Mouse (Mus musculus) R1 (cell line): ENCODE results near the gene Cdk6.
A peak's percentile ranks its signal among the peaks of the same experiment; 100 is the strongest.
"Not testable (repeated sequence)": the region's sequence is repeated elsewhere in the genome, so short reads cannot be mapped to it uniquely, and the experiment has no call there.

Experiments
- DNase-seq: peaks from one replicate; pipeline ENCODE4 v3.0.0-alpha.2; 2018; ENCODE audit warnings: low read depth, low spot score

Cdk6 gene

GRCm38 (mm10) chr5:3344081-3344631, 2.9 kb downstream of the Cdk6 start:
- peak; percentile 89 for DNase-seq

GRCm38 (mm10) chr5:3345540-3345939, 4.3 kb downstream of the Cdk6 start:
- peak; percentile 39 for DNase-seq

GRCm38 (mm10) chr5:3349393-3349792, 8.1 kb downstream of the Cdk6 start:
- DNase-seq: not testable (repeated sequence)

- DNase-seq: peak; percentile 67
Measured at GRCm38 (mm10) chr5:3351836-3352235, 10.6 kb downstream of the Cdk6 start.

- DNase-seq: no peak
Measured at GRCm38 (mm10) chr5:3352314-3352713, 11.0 kb downstream of the Cdk6 start.

- DNase-seq: no peak
Measured at GRCm38 (mm10) chr5:3352827-3353226, 11.5 kb downstream of the Cdk6 start.

GRCm38 (mm10) chr5:3354307-3354706, 13.0 kb downstream of the Cdk6 start:
- no peak for DNase-seq

- no peak for DNase-seq
Measured at GRCm38 (mm10) chr5:3355032-3355536, 13.8 kb downstream of the Cdk6 start.

GRCm38 (mm10) chr5:3355560-3356260, 14.4 kb downstream of the Cdk6 start:
- no peak for DNase-seq

GRCm38 (mm10) chr5:3356261-3356778, 15.0 kb downstream of the Cdk6 start:
- peak; percentile 29 for DNase-seq

- no peak for DNase-seq
Measured at GRCm38 (mm10) chr5:3357496-3357895, 16.2 kb downstream of the Cdk6 start.

- no peak for DNase-seq
Measured at GRCm38 (mm10) chr5:3358687-3359520, 17.6 kb downstream of the Cdk6 start.

- no peak for DNase-seq
Measured at GRCm38 (mm10) chr5:3359914-3360313, 18.6 kb downstream of the Cdk6 start.

GRCm38 (mm10) chr5:3361252-3361651, 20.0 kb downstream of the Cdk6 start:
- DNase-seq: no peak

- DNase-seq: no peak
Measured at GRCm38 (mm10) chr5:3362111-3362510, 20.8 kb downstream of the Cdk6 start.

- DNase-seq: peak; percentile 39
Measured at GRCm38 (mm10) chr5:3363036-3363983, 22.0 kb downstream of the Cdk6 start.

- no peak for DNase-seq
Measured at GRCm38 (mm10) chr5:3367045-3367444, 25.8 kb downstream of the Cdk6 start.

- no peak for DNase-seq
Measured at GRCm38 (mm10) chr5:3369317-3369716, 28.0 kb downstream of the Cdk6 start.

GRCm38 (mm10) chr5:3371212-3371611, 29.9 kb downstream of the Cdk6 start:
- DNase-seq: no peak

GRCm38 (mm10) chr5:3373170-3373569, 31.9 kb downstream of the Cdk6 start:
- no peak for DNase-seq

- no peak for DNase-seq
Measured at GRCm38 (mm10) chr5:3374763-3375162, 33.5 kb downstream of the Cdk6 start.
